Mouse (Mus musculus) E14TG2a.4 (cell line): ENCODE results near the gene Olfr1348.

ENCODE experiments used
- H3K27me3 ChIP-seq: 2 replicates; pipeline ENCODE4 v1.6.1; 2014; ENCODE audit warnings: low read length, control low read depth; ENCODE audit not compliant: insufficient read depth
- H3K36me3 ChIP-seq: 2 replicates; pipeline ENCODE4 v1.6.1; 2014; ENCODE audit warnings: low read length, control low read depth; ENCODE audit not compliant: insufficient read depth
- H3K4me1 ChIP-seq: replicated peaks from 2 replicates; pipeline ENCODE4 v1.6.1; 2014; ENCODE audit warnings: low read depth, low read length, control low read depth
- H3K4me3 ChIP-seq: replicated peaks from 2 replicates; pipeline ENCODE4 v1.5.1; 2014; ENCODE audit warnings: mild to moderate bottlenecking, low read length
- H3K9me3 ChIP-seq: 2 replicates; pipeline ENCODE4 v1.6.1; 2014; ENCODE audit warnings: low read length, control low read depth
- CTCF ChIP-seq: conservative IDR thresholded peaks from 2 replicates; pipeline ENCODE4 v1.5.1; 2014; ENCODE audit warnings: low read length
- NANOG ChIP-seq: IDR thresholded peaks from 2 replicates; pipeline ENCODE4 v1.6.1; 2014; ENCODE audit warnings: borderline replicate concordance, low read length, mixed read lengths
- POU5F1 ChIP-seq: IDR thresholded peaks from 2 replicates; pipeline ENCODE4 v1.6.1; 2014; ENCODE audit warnings: low read length, borderline replicate concordance

The Olfr1348 gene

GRCm38 (mm10) chr7:6456399-6456798 lies 52.1 kb downstream of the Olfr1348 start:
- no peaks in the 10 kb centered on the region for H3K4me1 ChIP-seq
- no peaks in the 10 kb centered on the region for H3K36me3 ChIP-seq
- TF ChIP-seq NANOG = no peak
- no peaks in the 10 kb centered on the region for H3K9me3 ChIP-seq
- no peaks in the 10 kb centered on the region for H3K27me3 ChIP-seq
- H3K4me3 ChIP-seq = no peak overlapping the region

- Histone ChIP-seq H3K27me3 (no peaks in the 10 kb centered on the region), H3K36me3 (no peaks in the 10 kb centered on the region), H3K4me1 (no peaks in the 10 kb centered on the region), H3K9me3 (no peaks in the 10 kb centered on the region), H3K4me3 (no peak within 1 kb of the TSS)
- TF ChIP-seq NANOG = no peak
- no peak for TF ChIP-seq CTCF
- TF ChIP-seq POU5F1 = no peak
Observed at GRCm38 (mm10) chr7:6455868-6456267, 52.7 kb downstream of the Olfr1348 start, which contains the start of gene Olfr1336. TSS of gene Olfr1336 (plus strand) at chr7:6456168.
